ENCODE assay signal across 14 mouse cellular contexts in genomic region chr13:51051016-51051415, GRCm38 (mm10). TPM values are rescaled to one million over a fixed set of nuclear protein-coding genes. Genes with fewer than 3 reads are reported as not detected.
A peak's percentile ranks its signal among the peaks of the same experiment; 100 is the strongest.
DNase-seq lines count a peak whose midpoint lies in the region.
"Had no signal": no experiment of that assay in that cellular context is flagged by ENCODE, and none has a peak within 500 bp of the region (broad histone marks: within the 10 kb centered on the region; RNA-seq: fewer than 3 reads in every experiment).

No protein-coding gene starts in this region.

- DNase-seq in heart, adult 11 months, result peak; percentile 72
- no peak for DNase-seq in heart, adult 18-20 months
- peak; percentile 27 for DNase-seq in testis, postnatal 10 days (ENCODE audit: low spot score)
- DNase-seq in testis, postnatal 14 days (ENCODE audit: low spot score), result no peak
- DNase-seq: adrenal gland, adult 2 months; adrenal gland, adult 8-10 months; adrenal gland, postnatal 10 days; adrenal gland, postnatal 14 days; adrenal gland, postnatal 25 days; adrenal gland, postnatal 36 days; B cell, adult 2 months; cerebellum, adult 11 months; cerebellum, adult 11-12 months; cerebellum, adult 18-20 months had no signal

RNA-seq across cellular contexts. Expression of gene Spin1, which starts 49.7 kb away (rescaled TPM):
- total RNA-seq in heart, adult 18-20 months (2021), result 10 to 100 TPM; 32.9 to 38.2 TPM

Comparison
In these comparisons a context has a peak if more than half of its experiments do, and no peak if none do; other contexts are left out.
1. DNase-seq: peak in heart, adult 11 months (single experiment) and testis, postnatal 10 days (single experiment); none in heart, adult 18-20 months (0 of 2) and testis, postnatal 14 days (single experiment).